Mouse (Mus musculus) C2C12 (cell line): Measurements from ENCODE around the gene Ift140. TPM values are rescaled to one million over a fixed set of nuclear protein-coding genes. Genes with fewer than 3 reads are reported as not detected.

Source experiments
- H3K27me3 ChIP-seq: one replicate; pipeline ENCODE4 v1.6.1; 2011; ENCODE audit not compliant: control insufficient read depth, insufficient read depth, insufficient read length
- H3K36me3 ChIP-seq: one replicate; pipeline ENCODE4 v1.6.1; 2011; ENCODE audit not compliant: control insufficient read depth, insufficient read depth
- H3K4me3 ChIP-seq: one replicate; pipeline ENCODE4 v1.5.1; 2011; ENCODE audit warnings: mild to moderate bottlenecking, control low read depth; ENCODE audit not compliant: poor library complexity, insufficient read depth, severe bottlenecking
- H3K79me2 ChIP-seq: one replicate; pipeline ENCODE4 v1.6.1; 2011; ENCODE audit not compliant: control insufficient read depth, insufficient read depth
- H3K79me3 ChIP-seq: one replicate; pipeline ENCODE4 v1.6.1; 2011; ENCODE audit warnings: low read depth, control low read depth
- H3ac ChIP-seq: one replicate; pipeline ENCODE3; 2011; ENCODE audit warnings: low read depth; ENCODE audit not compliant: control insufficient read depth, insufficient read length
- CEBPB ChIP-seq: IDR thresholded peaks from one replicate; pipeline ENCODE4 v1.6.1; 2011; ENCODE audit warnings: low read depth, mild to moderate bottlenecking, control low read depth, moderate library complexity
- CTCF ChIP-seq: IDR thresholded peaks from one replicate; pipeline ENCODE4 v1.5.1; 2011; ENCODE audit not compliant: control insufficient read depth, insufficient read depth, insufficient read length
- FOSL1 ChIP-seq: IDR thresholded peaks from one replicate; pipeline ENCODE4 v1.8.0; 2011; ENCODE audit warnings: mild to moderate bottlenecking, low read length; ENCODE audit not compliant: poor library complexity, insufficient read depth, severe bottlenecking
- MAX ChIP-seq: IDR thresholded peaks from one replicate; pipeline ENCODE4 v1.6.1; 2011; ENCODE audit warnings: mild to moderate bottlenecking, control low read depth
- MYOD1 ChIP-seq: IDR thresholded peaks from one replicate; pipeline ENCODE4 v1.6.1; 2011; ENCODE audit warnings: low read depth; ENCODE audit not compliant: control insufficient read depth, insufficient read length
- MYOG ChIP-seq: IDR thresholded peaks from one replicate; pipeline ENCODE4 v1.6.1; 2011; ENCODE audit not compliant: control insufficient read depth, insufficient read length; ENCODE audit errors: extremely low read depth
- USF1 ChIP-seq: IDR thresholded peaks from one replicate; pipeline ENCODE4 v1.6.1; 2011; ENCODE audit warnings: low read depth, mild to moderate bottlenecking, control low read depth, moderate library complexity
- long read RNA-seq, 2 experiments: library from polyadenylated mRNA; unstranded; transcript quantifications; one replicate each; pipeline ENCODE4 v2.0.0; 2019 to 2020
- polyA plus RNA-seq: library from polyadenylated mRNA; unstranded; fragments of >200 nt; fragmentation: generic; extraction: Trizol; gene quantifications from one replicate; pipeline ENCODE4 v1.2.1, GENCODE M21; 2012; ENCODE audit warnings: missing spikeins

Gene Ift140
- polyA plus RNA-seq: 7.5 TPM
- long read RNA-seq, experiment 1, full-length matches to known transcripts: 1 of 5 reads
- long read RNA-seq, experiment 1, partial matches to known transcripts: 3 of 5 reads
- long read RNA-seq, experiment 1, other reads (novel, unspliced or antisense): 1 of 5 reads
- long read RNA-seq, experiment 2, full-length matches to known transcripts: 30 of 63 reads
- long read RNA-seq, experiment 2, partial matches to known transcripts: 9 of 63 reads
- long read RNA-seq, experiment 2, other reads (novel, unspliced or antisense): 24 of 63 reads

DNA sequence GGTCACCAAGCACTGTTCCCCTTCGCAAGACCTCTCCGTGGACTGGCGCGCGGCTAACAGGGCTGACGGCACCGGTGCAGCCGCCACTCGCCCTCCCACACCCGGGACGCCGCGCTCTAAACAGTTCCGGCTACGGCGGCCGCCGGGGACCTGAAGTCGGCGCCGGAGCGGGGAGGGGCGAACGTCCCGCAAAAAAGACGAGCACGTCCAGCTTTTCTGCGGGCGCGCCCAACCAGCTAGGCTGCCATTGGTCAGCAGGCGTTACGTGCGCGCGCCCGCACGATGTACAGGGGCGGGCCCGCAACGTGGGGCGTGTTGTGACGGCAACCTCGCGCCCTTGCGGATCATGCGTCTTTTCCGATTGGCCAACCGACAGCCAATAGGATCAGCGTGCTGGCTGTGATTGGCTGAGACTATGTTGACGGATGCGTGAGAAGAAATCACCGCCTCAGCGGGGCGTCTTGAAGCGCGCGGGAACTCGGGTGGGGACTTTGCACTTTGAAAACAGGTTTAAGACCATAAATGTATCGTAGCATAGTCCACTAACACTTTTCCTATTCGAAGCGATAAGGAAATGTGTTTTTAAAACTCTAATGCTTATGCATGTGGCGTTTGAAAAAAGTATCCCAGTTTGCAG lies at the start of gene Ift140, which contains the start of gene Cramp1l:
Gene Ift140 (plus strand): TSS at position 431 of the 637 bp plus-strand sequence.
Gene Cramp1l (minus strand): TSS at position 134 of the 637 bp plus-strand sequence.
- Histone ChIP-seq H3ac (peak within 1 kb of the TSS; percentile 67), H3K79me2 (peaks cover 53% of the 10 kb centered on the region), H3K4me3 (peak within 1 kb of the TSS; percentile 89), H3K27me3 (no peaks in the 10 kb centered on the region), H3K36me3 (peaks cover 20% of the 10 kb centered on the region), H3K79me3 (peaks cover 38% of the 10 kb centered on the region)
- no peak for TF ChIP-seq MYOG
- no peak for TF ChIP-seq FOSL1
- TF ChIP-seq USF1: no peak
- peak; percentile 81 for TF ChIP-seq MAX
- no peak for TF ChIP-seq CEBPB
- TF ChIP-seq MYOD1: no peak
- TF ChIP-seq CTCF: no peak

DNA sequence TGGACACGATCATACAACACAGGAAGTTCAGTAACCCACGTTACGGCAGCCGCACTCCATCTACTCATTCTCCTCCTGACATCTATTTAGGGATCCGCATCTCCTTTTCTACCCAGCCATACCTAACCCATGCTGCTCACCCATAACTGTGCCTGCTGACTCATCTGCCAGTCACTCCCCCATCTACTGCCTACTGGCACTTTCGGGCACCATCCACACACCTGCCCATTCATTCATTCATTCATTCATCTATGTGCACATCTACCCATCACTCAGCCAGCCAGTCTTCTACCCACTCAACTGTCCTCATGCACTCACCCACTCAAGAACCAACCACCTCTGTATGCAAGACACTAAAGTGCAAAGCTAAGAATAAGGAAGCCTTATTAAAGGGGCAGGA lies 28.7 kb upstream of the Ift140 start:
- H3ac ChIP-seq: no peak overlapping the region
- H3K4me3 ChIP-seq: no peak overlapping the region
- no peak for TF ChIP-seq CTCF
- TF ChIP-seq FOSL1: no peak
- H3K79me3 ChIP-seq: no peaks in the 10 kb centered on the region
- peaks cover 86% of the 10 kb centered on the region for H3K36me3 ChIP-seq
- H3K79me2 ChIP-seq: peaks cover 6% of the 10 kb centered on the region
- H3K27me3 ChIP-seq: no peaks in the 10 kb centered on the region

DNA sequence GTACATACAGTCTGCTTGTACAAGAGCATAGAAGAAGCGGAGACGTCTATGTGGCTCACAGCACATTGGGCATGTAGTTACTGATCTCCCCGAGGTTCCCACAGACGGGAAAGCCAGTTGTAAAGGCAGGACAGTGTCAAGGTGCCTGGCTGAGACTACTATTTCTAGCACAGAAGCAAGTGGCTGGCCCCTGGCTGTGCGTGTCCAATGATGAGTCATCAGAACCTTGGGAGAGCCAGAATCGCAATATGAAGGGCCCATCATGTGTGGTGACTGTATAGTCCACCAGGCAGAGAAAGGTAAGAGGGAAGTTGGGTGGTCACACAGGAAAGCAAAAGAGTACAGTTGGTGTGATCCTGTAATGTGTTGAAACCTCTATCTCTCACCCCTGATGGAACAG lies 21.2 kb upstream of the Ift140 start:
- no peaks in the 10 kb centered on the region for H3K79me2 ChIP-seq
- no peaks in the 10 kb centered on the region for H3K27me3 ChIP-seq
- no peak overlapping the region for H3K4me3 ChIP-seq
- peaks cover 69% of the 10 kb centered on the region for H3K36me3 ChIP-seq
- no peaks in the 10 kb centered on the region for H3K79me3 ChIP-seq
- TF ChIP-seq MAX (no peak), MYOD1 (no peak), MYOG (no peak), FOSL1 (no peak), CTCF (no peak), USF1 (no peak)
- no peak overlapping the region for H3ac ChIP-seq

DNA sequence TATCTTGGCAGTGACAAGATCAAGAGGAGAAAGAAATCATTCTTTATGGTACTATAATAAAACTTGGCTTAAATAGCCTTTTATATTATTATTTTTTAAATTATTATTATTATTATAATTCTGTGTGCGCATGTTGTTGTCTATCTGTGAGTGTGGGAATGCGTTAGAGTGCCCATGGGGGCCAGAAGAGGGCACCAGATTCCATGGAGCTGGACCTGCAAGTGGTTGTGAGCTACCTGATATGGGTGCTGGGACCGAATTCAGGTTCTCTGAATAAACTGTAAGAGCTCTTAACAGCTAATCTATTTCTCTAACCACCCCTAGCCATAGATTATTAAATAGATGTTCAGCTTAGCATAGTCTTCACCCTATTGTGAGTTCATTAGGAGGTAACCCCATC lies 10.8 kb upstream of the Ift140 start:
- peaks cover 42% of the 10 kb centered on the region for H3K36me3 ChIP-seq

DNA sequence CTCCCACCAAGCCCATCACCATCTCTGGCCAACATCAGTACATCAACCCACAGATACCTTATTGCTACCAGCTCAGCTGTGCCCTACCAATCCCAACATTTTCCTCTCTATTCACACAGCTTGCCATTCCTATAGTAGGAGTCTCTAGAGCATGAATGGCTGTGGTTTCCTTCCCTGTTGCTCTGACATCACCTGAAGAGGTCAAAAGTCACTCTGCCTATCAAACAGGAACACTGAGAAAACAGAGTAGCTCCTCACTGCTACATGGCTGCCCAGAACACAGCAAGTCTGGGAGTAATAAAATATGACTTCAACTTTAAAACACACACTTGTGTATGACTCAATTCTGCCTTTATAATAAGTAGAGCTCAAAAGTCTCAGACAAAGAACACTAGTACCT lies 8.4 kb upstream of the Ift140 start:
- Histone ChIP-seq H3K79me2 (peaks cover 93% of the 10 kb centered on the region), H3K27me3 (no peaks in the 10 kb centered on the region), H3K4me3 (no peak overlapping the region), H3K79me3 (peaks cover 64% of the 10 kb centered on the region), H3ac (no peak overlapping the region), H3K36me3 (peaks cover 54% of the 10 kb centered on the region)
- TF ChIP-seq MYOG (no peak), USF1 (no peak), MAX (no peak), CEBPB (no peak), MYOD1 (no peak), CTCF (no peak), FOSL1 (no peak)

More for the DNA sequence above, 10.8 kb upstream of the Ift140 start:
- Histone ChIP-seq H3K79me2 (peaks cover 70% of the 10 kb centered on the region), H3K27me3 (no peaks in the 10 kb centered on the region), H3K4me3 (no peak overlapping the region), H3K79me3 (peaks cover 51% of the 10 kb centered on the region), H3ac (no peak overlapping the region)
- TF ChIP-seq FOSL1 (no peak), MYOD1 (no peak), MAX (no peak), CEBPB (no peak), CTCF (no peak), MYOG (no peak), USF1 (no peak)
